Mouse (Mus musculus): Measurements from ENCODE around the gene Gm13088. TPM values are rescaled to one million over a fixed set of nuclear protein-coding genes. Genes with fewer than 3 reads are reported as not detected.
"Not testable (repeated sequence)": the region's sequence is repeated elsewhere in the genome, so short reads cannot be mapped to it uniquely, and the experiment has no call there.

The Gm13088 gene
- not detected in 2 replicates for polyA plus RNA-seq (2014; fragmentation: Nextera tagmentation; extraction: Ambion mirVana)

DNA sequence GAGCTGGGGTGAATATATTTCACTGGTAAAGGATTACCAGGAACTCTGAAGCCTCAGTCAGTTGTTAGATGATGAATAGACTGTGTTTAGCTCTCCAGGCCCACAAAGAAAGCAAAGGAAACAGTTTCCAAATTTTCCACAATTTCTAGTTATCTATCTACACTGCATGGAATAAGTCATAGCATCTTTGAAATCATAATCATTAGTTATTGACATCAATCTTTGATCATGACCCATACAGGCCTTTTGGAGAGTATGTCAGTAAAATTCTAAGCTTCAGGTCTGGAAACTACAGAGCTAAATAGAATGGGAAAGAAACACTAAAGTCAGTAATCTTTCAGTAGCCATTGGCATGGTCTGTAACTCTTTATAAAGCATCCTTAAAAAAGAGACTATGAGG, at the start of gene Gm13088:
Gm13088 (minus strand) TSS at position 101 of the 400 bp plus-strand sequence.
- ATAC-seq (ENCODE audit: low read depth); H3K9me3 ChIP-seq (ENCODE audit: control insufficient read depth, low read length); H3K36me3 ChIP-seq (ENCODE audit: control insufficient read depth, insufficient read depth, low read length); H3K9ac ChIP-seq (replicated peaks; ENCODE audit: low read depth, low read length); H3K4me1 ChIP-seq (ENCODE audit: control insufficient read depth, insufficient read depth, low read length); H3K27ac ChIP-seq (ENCODE audit: low read depth, low read length); H3K27me3 ChIP-seq (ENCODE audit: control insufficient read depth, insufficient read depth, low read length); H3K4me2 ChIP-seq (ENCODE audit: low read depth, low read length); H3K4me3 ChIP-seq (ENCODE audit: low read depth, low read length): not testable (repeated sequence)

DNA sequence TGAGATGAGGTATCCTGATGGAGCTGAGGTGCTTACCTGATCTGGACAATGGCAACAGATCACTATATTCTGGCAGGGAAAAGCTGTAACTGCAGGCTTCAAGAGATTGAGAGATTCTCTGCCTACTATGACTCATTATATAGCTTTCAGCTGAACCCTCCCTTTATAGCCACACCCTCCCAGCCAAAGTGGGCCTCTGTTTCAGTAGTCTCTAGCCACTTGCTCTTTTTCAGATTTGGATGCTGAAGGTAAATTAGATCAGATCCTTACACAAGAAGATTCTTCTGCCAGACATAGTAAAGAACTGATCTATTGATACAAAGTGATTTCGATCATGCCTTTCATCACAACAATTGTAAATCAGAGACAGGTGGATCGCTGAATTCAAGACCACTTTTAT, 45.6 kb upstream of the Gm13088 start, which contains the start of gene Gm13089:
Gm13089 (minus strand) TSS at position 101 of the 400 bp plus-strand sequence.
- Histone ChIP-seq H3K27ac (ENCODE audit: low read depth, low read length) (no peak within 1 kb of the TSS), H3K9ac (replicated peaks; ENCODE audit: low read depth, low read length) (no peak within 1 kb of the TSS), H3K4me2 (ENCODE audit: low read depth, low read length) (no peak within 1 kb of the TSS), H3K27me3 (ENCODE audit: control insufficient read depth, insufficient read depth, low read length) (no peaks in the 10 kb centered on the region), H3K4me1 (ENCODE audit: control insufficient read depth, insufficient read depth, low read length) (no peaks in the 10 kb centered on the region), H3K4me3 (ENCODE audit: low read depth, low read length) (no peak within 1 kb of the TSS), H3K36me3 (ENCODE audit: control insufficient read depth, insufficient read depth, low read length) (no peaks in the 10 kb centered on the region), H3K9me3 (ENCODE audit: control insufficient read depth, low read length) (peaks cover 10% of the 10 kb centered on the region)
- ATAC-seq (ENCODE audit: low read depth): no peak
- WGBS: 88% methylated on average over 2 of the region's 2 CpGs

DNA sequence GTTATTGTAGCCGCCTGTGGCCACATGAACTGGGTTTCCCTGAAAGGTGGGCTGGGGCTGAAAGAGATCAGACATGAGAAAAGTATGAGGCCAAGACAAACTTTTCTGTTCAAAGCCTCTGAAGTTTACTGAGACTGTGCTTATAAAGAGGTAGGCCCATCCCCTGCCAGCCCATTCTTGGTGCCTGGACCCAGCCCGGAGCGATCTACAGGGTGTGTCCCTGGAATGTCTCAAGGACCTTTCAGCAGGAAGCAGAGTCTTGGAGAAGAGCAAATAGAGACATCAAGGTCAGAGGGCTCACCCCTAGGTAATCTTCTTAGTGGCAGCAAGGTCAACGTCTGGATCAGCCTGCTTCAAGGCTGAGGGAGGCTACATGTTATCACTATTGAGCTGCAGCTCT, 38.9 kb downstream of the Gm13088 start:
- H3K4me2 ChIP-seq (ENCODE audit: low read depth, low read length); H3K4me3 ChIP-seq (ENCODE audit: low read depth, low read length); ATAC-seq (ENCODE audit: low read depth); H3K27ac ChIP-seq (ENCODE audit: low read depth, low read length); H3K27me3 ChIP-seq (ENCODE audit: control insufficient read depth, insufficient read depth, low read length); H3K9ac ChIP-seq (replicated peaks; ENCODE audit: low read depth, low read length); H3K4me1 ChIP-seq (ENCODE audit: control insufficient read depth, insufficient read depth, low read length); H3K9me3 ChIP-seq (ENCODE audit: control insufficient read depth, low read length); H3K36me3 ChIP-seq (ENCODE audit: control insufficient read depth, insufficient read depth, low read length): not testable (repeated sequence)
- WGBS: 92% methylated on average over 4 of the region's 4 CpGs

DNA sequence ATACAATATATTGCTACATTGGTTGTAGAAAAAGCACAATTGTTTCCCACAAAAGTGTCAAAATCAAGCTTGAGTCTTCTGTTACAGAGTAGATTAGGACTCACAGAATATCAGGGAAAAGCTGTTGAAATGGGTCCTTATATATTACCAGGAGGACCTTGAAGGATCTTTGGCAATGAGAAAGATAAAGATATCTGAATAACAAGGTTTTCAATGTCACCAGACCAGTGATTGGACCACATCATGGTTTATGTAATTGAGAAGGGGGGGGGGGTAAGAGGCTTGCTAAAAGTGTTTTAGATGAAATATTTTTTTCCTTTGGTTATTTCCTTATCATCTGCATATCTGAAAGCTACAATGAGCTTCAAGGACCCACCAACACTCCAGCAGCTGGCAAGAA, 42.3 kb downstream of the Gm13088 start, which contains the start of gene Gm13083:
Gm13083 (plus strand) TSS at position 301 of the 400 bp plus-strand sequence.
- not testable (repeated sequence) for H3K36me3 ChIP-seq (ENCODE audit: control insufficient read depth, insufficient read depth, low read length); H3K4me3 ChIP-seq (ENCODE audit: low read depth, low read length); H3K4me2 ChIP-seq (ENCODE audit: low read depth, low read length); H3K27ac ChIP-seq (ENCODE audit: low read depth, low read length); H3K4me1 ChIP-seq (ENCODE audit: control insufficient read depth, insufficient read depth, low read length); ATAC-seq (ENCODE audit: low read depth); H3K27me3 ChIP-seq (ENCODE audit: control insufficient read depth, insufficient read depth, low read length); H3K9me3 ChIP-seq (ENCODE audit: control insufficient read depth, low read length); H3K9ac ChIP-seq (replicated peaks; ENCODE audit: low read depth, low read length)

DNA sequence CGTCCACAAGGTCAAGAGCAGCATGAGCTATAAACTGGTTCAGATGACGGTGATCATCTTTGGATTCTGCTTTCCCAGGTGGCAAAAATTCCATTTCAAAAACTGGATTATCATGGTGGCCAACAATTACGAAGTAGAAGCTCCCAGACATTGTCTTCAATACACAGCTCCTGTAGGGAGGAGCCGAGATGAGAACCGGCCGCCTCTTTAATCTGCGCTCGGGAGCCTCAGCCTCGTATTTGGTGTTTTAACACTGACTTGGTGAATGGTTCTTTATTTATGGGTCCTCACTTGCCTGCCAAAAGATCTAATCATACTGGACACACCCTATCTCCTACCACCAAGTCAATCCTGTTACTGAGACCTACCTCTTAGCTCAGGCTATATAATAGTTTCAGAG, 45.1 kb downstream of the Gm13088 start:
- H3K9me3 ChIP-seq (ENCODE audit: control insufficient read depth, low read length); H3K27me3 ChIP-seq (ENCODE audit: control insufficient read depth, insufficient read depth, low read length); H3K36me3 ChIP-seq (ENCODE audit: control insufficient read depth, insufficient read depth, low read length); H3K4me1 ChIP-seq (ENCODE audit: control insufficient read depth, insufficient read depth, low read length); H3K27ac ChIP-seq (ENCODE audit: low read depth, low read length); ATAC-seq (ENCODE audit: low read depth); H3K9ac ChIP-seq (replicated peaks; ENCODE audit: low read depth, low read length); H3K4me2 ChIP-seq (ENCODE audit: low read depth, low read length); H3K4me3 ChIP-seq (ENCODE audit: low read depth, low read length): not testable (repeated sequence)
- WGBS: 87% methylated on average over 9 of the region's 9 CpGs

Other genes with a start within 250 kb of the Gm13088 start
- gene Pramef8, start 244.8 kb downstream of the Gm13088 start, polyA plus RNA-seq (2014; fragmentation: Nextera tagmentation; extraction: Ambion mirVana): 20.7 and 24.2 TPM in 2 replicates
- gene Oog4, start 206.9 kb downstream of the Gm13088 start, polyA plus RNA-seq (2014; fragmentation: Nextera tagmentation; extraction: Ambion mirVana): not detected in 2 replicates
- not detected in 2 replicates for gene Gm13043, start 145.9 kb downstream of the Gm13088 start, polyA plus RNA-seq (2014; fragmentation: Nextera tagmentation; extraction: Ambion mirVana)
- not detected in 2 replicates for gene Gm13040, start 121.3 kb downstream of the Gm13088 start, polyA plus RNA-seq (2014; fragmentation: Nextera tagmentation; extraction: Ambion mirVana)
- gene BC080695, start 105.5 kb downstream of the Gm13088 start, polyA plus RNA-seq (2014; fragmentation: Nextera tagmentation; extraction: Ambion mirVana): not detected in 2 replicates
- not detected in 2 replicates for gene Gm13057, start 105.5 kb downstream of the Gm13088 start, polyA plus RNA-seq (2014; fragmentation: Nextera tagmentation; extraction: Ambion mirVana)
- not detected in 2 replicates for gene Gm13083, start 42.2 kb downstream of the Gm13088 start, polyA plus RNA-seq (2014; fragmentation: Nextera tagmentation; extraction: Ambion mirVana)
- not detected in 2 replicates for gene Gm13089, start 45.5 kb upstream of the Gm13088 start, polyA plus RNA-seq (2014; fragmentation: Nextera tagmentation; extraction: Ambion mirVana)
- gene Gm13078, start 62.2 kb upstream of the Gm13088 start, polyA plus RNA-seq (2014; fragmentation: Nextera tagmentation; extraction: Ambion mirVana): not detected in 2 replicates
- gene Gm13023, start 132.1 kb upstream of the Gm13088 start, polyA plus RNA-seq (2014; fragmentation: Nextera tagmentation; extraction: Ambion mirVana): not detected in 2 replicates
- gene Gm13084, start 158.8 kb upstream of the Gm13088 start, polyA plus RNA-seq (2014; fragmentation: Nextera tagmentation; extraction: Ambion mirVana): not detected in 2 replicates
- not detected in 2 replicates for gene Gm13103, start 189.3 kb upstream of the Gm13088 start, polyA plus RNA-seq (2014; fragmentation: Nextera tagmentation; extraction: Ambion mirVana)
- not detected in 2 replicates for gene Pramef6, start 243.1 kb upstream of the Gm13088 start, polyA plus RNA-seq (2014; fragmentation: Nextera tagmentation; extraction: Ambion mirVana)

Data from neural tube, embryonic 14.5 days (tissue).